Mouse (Mus musculus): ENCODE results near the gene Taf4. TPM values are rescaled to one million over a fixed set of nuclear protein-coding genes. Genes with fewer than 3 reads are reported as not detected.

The Taf4 gene
- polyA plus RNA-seq, 1 experiment from 2014 or later, result 5.2 TPM

DNA sequence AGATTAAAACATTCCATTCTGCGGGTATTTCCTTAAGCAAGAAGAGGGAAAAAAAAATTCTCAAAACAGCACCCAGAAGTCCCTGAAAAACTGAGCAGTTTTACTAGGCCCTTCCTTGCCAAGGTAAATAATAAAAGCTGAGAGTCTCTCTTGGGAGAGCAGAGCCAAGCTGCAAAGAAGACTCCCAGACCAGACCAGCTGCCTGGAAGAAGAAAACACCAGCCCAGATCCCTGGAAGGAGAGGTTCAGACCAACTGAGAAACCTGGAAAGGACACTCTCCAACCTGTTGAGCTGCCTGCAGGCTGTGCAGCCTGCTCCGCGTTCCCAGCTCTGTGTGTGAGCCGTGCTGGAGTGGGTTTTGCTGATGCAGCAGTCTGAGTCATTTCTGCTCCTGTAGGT is 41.2 kb upstream of the Taf4 start:
- ATAC-seq (replicated peaks; ENCODE audit: low FRiP score, low TSS enrichment, low read depth) (no peak), DNase-seq (ENCODE audit: low spot score) (no peak)
- no peak overlapping the region for H3K4me3 ChIP-seq (ENCODE audit: low read depth, low read length)
- no peak overlapping the region for H3K27ac ChIP-seq (ENCODE audit: low read depth)
- H3K4me2 ChIP-seq (ENCODE audit: low read length), result no peak overlapping the region
- H3K9me3 ChIP-seq (ENCODE audit: control insufficient read depth, low read length), result no peaks in the 10 kb centered on the region
- H3K36me3 ChIP-seq (ENCODE audit: control insufficient read depth, insufficient read depth, low read length), result no peaks in the 10 kb centered on the region
- H3K9ac ChIP-seq (ENCODE audit: low read length), result no peak overlapping the region
- H3K4me1 ChIP-seq (replicated peaks; ENCODE audit: control insufficient read depth, insufficient read depth, low read length), result peaks cover 12% of the 10 kb centered on the region
- H3K27me3 ChIP-seq (replicated peaks; ENCODE audit: control insufficient read depth, insufficient read depth, low read length), result peaks cover 8% of the 10 kb centered on the region; the same call in 1 of the 2 replicates
- WGBS, result 51% methylated on average over 4 of the region's 4 CpGs

DNA sequence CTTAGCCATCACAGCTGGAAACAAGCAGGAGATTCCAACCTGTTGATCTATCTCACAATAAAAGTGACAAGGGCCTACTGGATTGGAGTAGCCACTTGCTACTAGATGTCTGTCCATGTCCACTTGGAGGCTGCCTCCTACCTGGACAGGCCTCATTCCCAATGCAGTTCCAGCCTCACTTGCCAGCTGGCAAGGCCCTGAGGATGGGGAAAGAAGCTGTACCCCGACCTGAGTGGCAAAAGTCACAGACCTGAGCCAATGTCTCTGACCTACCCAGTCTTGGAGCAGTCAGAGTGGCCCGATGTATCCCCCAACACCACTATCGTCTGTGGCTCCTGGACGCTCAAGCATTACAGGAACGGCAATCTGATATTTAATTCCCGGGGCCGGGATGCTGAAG is 37.2 kb upstream of the Taf4 start:
- 91% methylated on average over 7 of the region's 7 CpGs for WGBS

DNA sequence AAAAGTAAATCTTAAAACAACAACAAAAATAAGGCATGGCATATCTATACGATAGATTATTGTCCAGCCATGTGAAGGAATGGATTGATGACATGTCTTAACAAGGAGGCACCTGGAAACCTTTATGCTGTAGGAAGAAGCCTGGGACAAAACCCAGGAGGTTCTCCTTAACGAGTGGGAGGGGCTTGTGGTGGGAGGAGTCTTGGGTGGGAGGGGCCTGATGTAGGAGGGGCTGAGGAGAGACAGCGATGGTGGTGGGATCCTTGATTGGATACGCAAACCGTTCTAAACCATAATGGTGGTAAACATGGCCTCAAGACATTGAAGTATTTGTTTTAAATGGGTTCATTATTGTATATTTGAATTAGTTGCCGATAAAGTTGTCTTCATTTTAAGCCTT is 34.9 kb upstream of the Taf4 start:
- Histone ChIP-seq H3K9ac (ENCODE audit: low read length) (no peak overlapping the region), H3K9me3 (ENCODE audit: control insufficient read depth, low read length) (no peaks in the 10 kb centered on the region), H3K4me3 (ENCODE audit: low read depth, low read length) (no peak overlapping the region), H3K4me1 (replicated peaks; ENCODE audit: control insufficient read depth, insufficient read depth, low read length) (no peaks in the 10 kb centered on the region), H3K27ac (ENCODE audit: low read depth) (no peak overlapping the region), H3K36me3 (ENCODE audit: control insufficient read depth, insufficient read depth, low read length) (no peaks in the 10 kb centered on the region), H3K27me3 (replicated peaks; ENCODE audit: control insufficient read depth, insufficient read depth, low read length) (no peaks in the 10 kb centered on the region), H3K4me2 (ENCODE audit: low read length) (no peak overlapping the region)
- DNase-seq (ENCODE audit: low spot score), result no peak
- ATAC-seq (replicated peaks; ENCODE audit: low FRiP score, low TSS enrichment, low read depth), result no peak
- 83% methylated on average over 6 of the region's 6 CpGs for WGBS

More for the DNA sequence above, 37.2 kb upstream of the Taf4 start:
- Histone ChIP-seq H3K27ac (ENCODE audit: low read depth) (no peak overlapping the region), H3K36me3 (ENCODE audit: control insufficient read depth, insufficient read depth, low read length) (no peaks in the 10 kb centered on the region), H3K27me3 (replicated peaks; ENCODE audit: control insufficient read depth, insufficient read depth, low read length) (no peaks in the 10 kb centered on the region), H3K4me2 (ENCODE audit: low read length) (no peak overlapping the region), H3K9ac (ENCODE audit: low read length) (no peak overlapping the region), H3K9me3 (ENCODE audit: control insufficient read depth, low read length) (no peaks in the 10 kb centered on the region), H3K4me3 (ENCODE audit: low read depth, low read length) (no peak overlapping the region), H3K4me1 (replicated peaks; ENCODE audit: control insufficient read depth, insufficient read depth, low read length) (peaks cover 12% of the 10 kb centered on the region)
- DNase-seq (ENCODE audit: low spot score), result no peak
- no peak for ATAC-seq (replicated peaks; ENCODE audit: low FRiP score, low TSS enrichment, low read depth)

DNA sequence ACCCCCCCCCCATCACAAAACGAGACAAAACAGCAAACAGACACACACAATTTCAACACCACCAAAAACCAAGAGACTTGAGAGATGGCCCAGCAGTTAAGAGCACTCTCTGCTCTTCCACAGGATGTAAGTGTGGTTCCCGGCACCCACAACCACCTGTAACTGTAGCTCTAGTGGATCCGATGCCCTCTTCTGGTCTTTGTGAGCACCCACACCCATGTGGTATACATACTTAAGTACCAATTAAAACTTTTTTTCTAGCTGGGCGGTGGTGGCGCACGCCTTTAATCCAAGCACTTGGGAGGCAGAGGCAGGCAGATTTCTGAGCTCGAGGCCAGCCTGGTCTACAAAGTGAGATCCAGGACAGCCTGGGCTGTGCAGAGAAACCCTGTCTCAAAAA is 34.2 kb upstream of the Taf4 start:
- no peak for DNase-seq (ENCODE audit: low spot score)
- WGBS, result 87% methylated on average over 7 of the region's 7 CpGs
- H3K4me1 ChIP-seq (replicated peaks; ENCODE audit: control insufficient read depth, insufficient read depth, low read length), result no peaks in the 10 kb centered on the region
- H3K27ac ChIP-seq (ENCODE audit: low read depth), result no peak overlapping the region
- no peak overlapping the region for H3K4me2 ChIP-seq (ENCODE audit: low read length)
- no peak overlapping the region for H3K4me3 ChIP-seq (ENCODE audit: low read depth, low read length)
- H3K27me3 ChIP-seq (replicated peaks; ENCODE audit: control insufficient read depth, insufficient read depth, low read length), result no peaks in the 10 kb centered on the region
- no peak overlapping the region for H3K9ac ChIP-seq (ENCODE audit: low read length)
- H3K36me3 ChIP-seq (ENCODE audit: control insufficient read depth, insufficient read depth, low read length), result no peaks in the 10 kb centered on the region
- H3K9me3 ChIP-seq (ENCODE audit: control insufficient read depth, low read length), result no peaks in the 10 kb centered on the region
- ATAC-seq (replicated peaks; ENCODE audit: low FRiP score, low TSS enrichment, low read depth), result no peak

DNA sequence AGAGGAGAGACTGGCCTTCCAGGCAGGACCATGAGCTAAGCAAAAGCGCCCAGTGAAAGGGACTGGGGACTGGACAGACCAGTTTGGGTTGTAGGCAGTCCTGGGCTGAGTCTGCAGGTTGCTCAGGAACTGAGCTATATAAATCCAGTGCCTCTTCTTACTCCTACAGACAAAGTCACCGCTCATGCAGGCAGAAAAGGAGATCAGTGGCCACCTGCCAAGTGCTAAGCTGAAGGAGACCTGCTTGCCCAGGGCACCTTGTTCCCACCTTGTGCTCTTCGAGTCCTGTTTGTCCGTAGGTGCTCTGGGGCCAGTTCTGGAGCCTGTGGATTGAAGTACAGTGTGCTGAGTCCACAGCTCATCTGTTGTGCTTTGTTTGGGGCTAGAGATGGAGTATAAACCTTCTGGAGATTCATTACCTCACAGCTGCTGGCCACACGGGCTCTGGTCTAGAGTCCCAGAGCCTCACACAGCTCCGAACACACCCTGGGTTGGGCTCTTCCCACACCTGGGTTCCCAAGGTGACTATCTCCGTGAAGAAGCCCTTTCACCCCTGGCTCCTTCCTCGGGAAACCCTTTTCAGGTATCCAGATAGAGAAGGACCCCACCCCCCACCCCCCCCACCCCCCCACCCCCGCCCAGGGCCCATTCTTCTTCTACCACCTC is 30.0 kb upstream of the Taf4 start:
- no peaks in the 10 kb centered on the region for H3K27me3 ChIP-seq (replicated peaks; ENCODE audit: control insufficient read depth, insufficient read depth, low read length)
- no peak overlapping the region for H3K4me2 ChIP-seq (ENCODE audit: low read length)
- H3K36me3 ChIP-seq (ENCODE audit: control insufficient read depth, insufficient read depth, low read length), result no peaks in the 10 kb centered on the region
- peak; percentile 74; the same call in 1 of the 2 replicates for ATAC-seq (replicated peaks; ENCODE audit: low FRiP score, low TSS enrichment, low read depth)
- no peak overlapping the region for H3K27ac ChIP-seq (ENCODE audit: low read depth)
- H3K9ac ChIP-seq (ENCODE audit: low read length), result no peak overlapping the region
- H3K4me3 ChIP-seq (ENCODE audit: low read depth, low read length), result no peak overlapping the region
- H3K4me1 ChIP-seq (replicated peaks; ENCODE audit: control insufficient read depth, insufficient read depth, low read length), result no peaks in the 10 kb centered on the region
- WGBS, result 35% methylated on average over 9 of the region's 9 CpGs
- no peak for DNase-seq (ENCODE audit: low spot score)
- no peaks in the 10 kb centered on the region for H3K9me3 ChIP-seq (ENCODE audit: control insufficient read depth, low read length)

DNA sequence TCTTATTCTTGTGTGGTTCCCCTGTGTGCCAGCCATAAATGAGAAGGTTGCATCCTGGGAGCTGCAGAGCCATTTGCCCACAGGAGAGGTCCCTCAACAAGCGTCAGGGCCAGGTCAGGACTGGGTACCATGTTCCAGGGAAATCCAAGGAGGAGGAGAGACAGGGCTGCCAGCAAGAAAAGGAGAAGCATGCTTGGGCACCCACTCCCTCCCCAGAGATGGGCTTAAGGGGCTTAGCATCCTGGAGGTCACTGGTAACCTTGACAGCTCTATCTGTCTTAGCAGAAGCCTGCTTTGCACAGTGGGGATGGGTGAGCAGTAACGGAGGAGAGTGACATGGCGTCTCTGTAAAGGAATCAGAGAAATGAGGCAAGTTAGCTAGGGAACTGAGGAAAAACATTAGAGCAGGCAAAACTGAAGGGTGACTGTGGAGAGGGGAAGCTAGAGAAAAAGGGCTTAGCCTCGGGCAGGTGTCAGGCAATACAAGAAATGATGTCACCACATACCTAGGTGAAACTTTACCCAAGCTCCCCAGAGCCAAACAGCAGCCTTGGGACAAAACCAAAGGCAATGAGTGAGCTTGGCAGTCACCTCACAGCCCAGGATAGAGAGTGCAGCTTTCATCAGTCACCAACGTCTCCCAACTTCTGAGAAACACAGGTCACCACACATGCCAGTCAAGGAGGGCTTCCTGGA is 29.4 kb upstream of the Taf4 start:
- DNase-seq (ENCODE audit: low spot score), result no peak
- H3K9me3 ChIP-seq (ENCODE audit: control insufficient read depth, low read length), result no peaks in the 10 kb centered on the region
- H3K4me3 ChIP-seq (ENCODE audit: low read depth, low read length), result no peak overlapping the region
- ATAC-seq (replicated peaks; ENCODE audit: low FRiP score, low TSS enrichment, low read depth), result no peak
- no peaks in the 10 kb centered on the region for H3K4me1 ChIP-seq (replicated peaks; ENCODE audit: control insufficient read depth, insufficient read depth, low read length)
- no peak overlapping the region for H3K27ac ChIP-seq (ENCODE audit: low read depth)
- no peak overlapping the region for H3K4me2 ChIP-seq (ENCODE audit: low read length)
- no peaks in the 10 kb centered on the region for H3K36me3 ChIP-seq (ENCODE audit: control insufficient read depth, insufficient read depth, low read length)
- 56% methylated on average over 5 of the region's 5 CpGs for WGBS
- no peak overlapping the region for H3K9ac ChIP-seq (ENCODE audit: low read length)
- H3K27me3 ChIP-seq (replicated peaks; ENCODE audit: control insufficient read depth, insufficient read depth, low read length), result no peaks in the 10 kb centered on the region

DNA sequence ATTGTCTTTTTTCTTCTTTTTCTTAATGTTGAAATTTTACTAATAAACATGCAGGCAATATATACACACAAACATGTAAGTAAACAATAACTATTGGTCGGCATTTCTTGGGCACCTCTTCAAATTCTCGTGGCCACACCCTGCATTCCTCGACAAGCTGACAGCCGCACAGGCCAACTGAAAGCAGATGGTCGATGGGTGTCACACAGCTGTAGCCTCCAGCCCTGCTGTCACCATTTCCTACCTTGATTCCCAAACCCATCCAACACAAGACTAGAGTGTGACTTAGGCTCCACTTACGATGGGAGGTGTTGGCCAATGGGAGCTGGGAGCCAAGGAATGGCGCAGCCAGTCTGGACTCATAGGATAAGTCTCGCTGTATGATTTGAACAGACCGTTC is 25.2 kb upstream of the Taf4 start:
- no peak overlapping the region for H3K4me2 ChIP-seq (ENCODE audit: low read length)
- H3K4me3 ChIP-seq (ENCODE audit: low read depth, low read length), result no peak overlapping the region
- no peaks in the 10 kb centered on the region for H3K27me3 ChIP-seq (replicated peaks; ENCODE audit: control insufficient read depth, insufficient read depth, low read length)
- no peak for DNase-seq (ENCODE audit: low spot score)
- no peak for ATAC-seq (replicated peaks; ENCODE audit: low FRiP score, low TSS enrichment, low read depth)
- no peak overlapping the region for H3K9ac ChIP-seq (ENCODE audit: low read length)
- WGBS, result 85% methylated on average over 9 of the region's 9 CpGs
- H3K27ac ChIP-seq (ENCODE audit: low read depth), result no peak overlapping the region
- H3K9me3 ChIP-seq (ENCODE audit: control insufficient read depth, low read length), result no peaks in the 10 kb centered on the region
- no peaks in the 10 kb centered on the region for H3K36me3 ChIP-seq (ENCODE audit: control insufficient read depth, insufficient read depth, low read length)
- no peaks in the 10 kb centered on the region for H3K4me1 ChIP-seq (replicated peaks; ENCODE audit: control insufficient read depth, insufficient read depth, low read length)

DNA sequence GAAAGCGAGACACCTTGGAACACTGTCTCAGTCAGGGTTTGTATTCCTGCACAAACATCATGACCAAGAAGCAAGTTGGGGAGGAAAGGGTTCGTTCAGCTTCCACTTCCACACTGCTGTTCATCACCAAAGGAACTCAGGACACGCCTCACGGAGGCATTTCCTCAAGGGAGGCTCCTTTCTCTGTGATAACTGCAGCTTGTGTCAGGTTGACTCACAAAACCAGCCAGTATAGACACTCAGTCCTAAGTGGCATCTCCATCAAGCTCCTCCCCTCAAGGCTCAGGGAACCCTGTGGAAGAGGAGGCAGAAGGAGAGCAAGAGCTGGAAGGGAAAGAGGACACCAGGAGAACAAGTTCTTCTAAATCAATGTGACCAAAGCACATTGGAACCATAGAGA is 22.0 kb upstream of the Taf4 start:
- 62% methylated on average over 4 of the region's 4 CpGs for WGBS
- ATAC-seq (replicated peaks; ENCODE audit: low FRiP score, low TSS enrichment, low read depth), result no peak
- no peaks in the 10 kb centered on the region for H3K9me3 ChIP-seq (ENCODE audit: control insufficient read depth, low read length)
- H3K36me3 ChIP-seq (ENCODE audit: control insufficient read depth, insufficient read depth, low read length), result no peaks in the 10 kb centered on the region
- no peak for DNase-seq (ENCODE audit: low spot score)
- H3K4me3 ChIP-seq (ENCODE audit: low read depth, low read length), result no peak overlapping the region
- H3K4me2 ChIP-seq (ENCODE audit: low read length), result no peak overlapping the region
- H3K27ac ChIP-seq (ENCODE audit: low read depth), result no peak overlapping the region
- H3K9ac ChIP-seq (ENCODE audit: low read length), result no peak overlapping the region
- H3K4me1 ChIP-seq (replicated peaks; ENCODE audit: control insufficient read depth, insufficient read depth, low read length), result no peaks in the 10 kb centered on the region
- H3K27me3 ChIP-seq (replicated peaks; ENCODE audit: control insufficient read depth, insufficient read depth, low read length), result no peaks in the 10 kb centered on the region

DNA sequence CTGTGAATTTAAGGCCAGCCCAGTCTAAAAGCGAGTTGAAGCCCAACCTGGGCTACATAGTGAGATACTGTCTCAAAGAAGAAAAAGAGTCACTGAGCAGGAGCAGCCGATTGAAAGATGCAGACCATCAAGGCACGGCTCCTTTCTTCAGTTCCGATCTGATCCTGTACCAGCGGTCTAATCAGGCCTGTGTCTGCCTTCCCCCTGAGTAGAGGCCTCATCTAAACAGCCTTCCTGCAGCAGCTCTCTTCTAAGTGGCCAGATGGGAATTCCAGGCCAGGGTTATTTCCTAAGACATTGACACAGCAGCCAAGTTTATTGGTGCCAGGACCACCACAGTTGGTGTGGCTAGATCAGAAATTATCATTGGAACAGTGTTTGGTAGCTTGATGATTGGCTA is 16.6 kb upstream of the Taf4 start:
- H3K27me3 ChIP-seq (replicated peaks; ENCODE audit: control insufficient read depth, insufficient read depth, low read length), result no peaks in the 10 kb centered on the region
- H3K9me3 ChIP-seq (ENCODE audit: control insufficient read depth, low read length), result no peaks in the 10 kb centered on the region
- DNase-seq (ENCODE audit: low spot score) (no peak), ATAC-seq (replicated peaks; ENCODE audit: low FRiP score, low TSS enrichment, low read depth) (no peak)
- no peaks in the 10 kb centered on the region for H3K4me1 ChIP-seq (replicated peaks; ENCODE audit: control insufficient read depth, insufficient read depth, low read length)
- H3K4me3 ChIP-seq (ENCODE audit: low read depth, low read length), result no peak overlapping the region
- H3K4me2 ChIP-seq (ENCODE audit: low read length), result no peak overlapping the region
- H3K36me3 ChIP-seq (ENCODE audit: control insufficient read depth, insufficient read depth, low read length), result no peaks in the 10 kb centered on the region
- H3K9ac ChIP-seq (ENCODE audit: low read length), result no peak overlapping the region
- 80% methylated on average over 5 of the region's 5 CpGs for WGBS
- H3K27ac ChIP-seq (ENCODE audit: low read depth), result no peak overlapping the region
